Mouse (Mus musculus) brain, embryonic 18.5 days (tissue): ENCODE measurements around the gene Tmcc1.

Experiments used
- DNase-seq: peaks from one replicate; pipeline ENCODE4 v3.0.0-alpha.2; 2012; ENCODE audit warnings: low read depth, low spot score

Gene Tmcc1

GRCm38 (mm10) chr6:116015902-116016301 is 177.4 kb downstream of the Tmcc1 start:
- DNase-seq, result no peak

GRCm38 (mm10) chr6:116014111-116014510 is 179.2 kb downstream of the Tmcc1 start:
- no peak for DNase-seq

DNA sequence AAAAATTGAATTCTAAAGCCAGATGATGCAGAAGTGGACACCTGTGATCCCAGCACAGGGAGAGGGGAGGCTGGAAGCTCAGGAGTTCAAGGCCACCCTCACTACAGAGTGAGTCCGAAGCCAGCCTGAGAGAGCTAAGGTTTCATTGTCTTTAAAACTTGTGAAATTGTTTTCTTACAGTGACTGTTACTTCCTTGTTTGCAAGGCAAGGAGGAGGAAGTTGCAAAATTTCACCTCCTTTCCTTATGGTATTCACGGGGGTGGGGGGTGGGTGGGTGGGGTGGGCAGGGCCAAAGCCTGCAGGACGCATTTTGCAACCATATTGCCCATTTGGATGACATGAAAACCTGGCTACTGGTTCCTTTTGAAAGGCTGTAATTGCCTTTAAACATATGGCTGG is 179.6 kb downstream of the Tmcc1 start:
- DNase-seq, result no peak

DNA sequence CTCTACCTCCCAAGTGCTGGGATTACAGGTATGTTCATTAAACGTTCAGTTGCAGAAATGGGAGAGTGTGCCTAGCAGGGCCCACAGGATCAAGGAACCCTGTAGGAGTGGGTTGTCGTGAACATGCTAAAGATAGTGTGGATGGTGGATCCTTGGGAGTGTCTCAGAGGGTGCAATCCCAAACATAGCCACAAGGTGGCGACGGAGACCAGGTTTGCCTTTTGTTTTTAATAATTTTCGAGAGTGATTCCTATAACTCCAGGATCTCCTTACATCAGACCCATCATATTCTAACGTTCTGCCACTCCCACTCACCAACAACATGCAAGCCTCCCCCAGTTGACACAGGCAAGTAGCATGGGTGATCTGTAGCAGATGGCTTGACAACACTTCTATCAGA is 182.7 kb downstream of the Tmcc1 start:
- peak; percentile 49 for DNase-seq

- DNase-seq, result no peak
Measured at GRCm38 (mm10) chr6:116009426-116009825, 183.9 kb downstream of the Tmcc1 start.

- no peak for DNase-seq
Measured at GRCm38 (mm10) chr6:116007561-116008173, 185.6 kb downstream of the Tmcc1 start.

- DNase-seq, result no peak
Measured at GRCm38 (mm10) chr6:116006731-116007130, 186.6 kb downstream of the Tmcc1 start.

DNA sequence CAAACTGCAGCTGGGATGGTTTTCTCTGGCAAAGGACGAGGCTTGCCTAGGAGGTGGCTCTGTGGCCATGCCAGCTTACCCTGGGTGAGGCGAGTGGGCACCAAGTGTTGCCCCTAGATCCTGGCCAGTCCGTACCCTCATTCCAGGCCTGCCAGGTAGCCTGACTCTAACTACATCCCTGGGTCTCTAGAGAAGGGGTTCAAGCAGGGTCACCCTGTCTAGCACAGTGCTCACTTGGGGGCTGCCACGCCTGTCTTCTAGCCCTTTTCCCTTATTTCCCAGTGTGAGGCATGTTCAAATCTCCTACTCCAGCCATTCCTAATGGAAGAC is 187.4 kb downstream of the Tmcc1 start:
- no peak for DNase-seq

GRCm38 (mm10) chr6:116005275-116005958 is 187.9 kb downstream of the Tmcc1 start:
- no peak for DNase-seq

DNA sequence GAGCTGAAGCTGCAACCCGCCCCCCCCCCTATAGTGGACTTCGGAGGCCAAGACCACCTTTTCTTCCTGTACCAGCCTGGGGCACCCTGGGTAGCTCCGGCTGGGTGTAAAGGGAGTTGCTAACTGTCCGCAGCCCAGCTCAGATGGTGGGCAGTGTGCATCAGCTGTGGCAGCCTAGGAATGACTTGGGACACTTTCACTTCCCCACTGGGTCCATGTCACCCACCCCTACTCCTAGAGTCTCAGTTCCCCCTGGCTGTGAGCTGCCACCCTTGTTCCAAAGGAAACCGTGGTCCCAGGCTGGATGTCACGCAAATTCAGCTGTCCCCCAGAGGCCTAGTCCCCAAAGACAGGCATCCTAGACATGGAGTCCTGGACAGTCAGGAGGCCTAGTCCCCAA is 188.6 kb downstream of the Tmcc1 start:
- DNase-seq, result no peak

DNA sequence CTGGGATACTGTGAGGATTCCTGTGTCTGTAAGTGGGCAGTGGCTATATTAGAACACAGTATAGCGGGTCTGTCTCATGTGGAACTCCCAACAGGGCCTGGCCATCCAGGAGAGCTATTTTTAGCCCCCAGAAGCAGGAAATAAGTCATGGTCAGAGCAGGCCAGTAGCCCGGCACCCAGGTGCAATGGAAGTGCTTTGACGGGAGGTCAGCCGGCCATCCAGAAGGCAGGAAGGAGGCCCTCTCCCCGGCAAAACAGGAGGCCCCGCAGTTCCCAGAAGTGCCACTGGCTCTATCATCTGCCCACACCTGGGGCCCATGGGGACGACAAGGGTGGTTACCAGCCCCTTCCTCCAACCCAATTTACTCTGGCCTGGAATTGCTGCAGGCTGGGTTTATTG is 189.2 kb downstream of the Tmcc1 start:
- DNase-seq, result no peak

- DNase-seq, result no peak
Measured at GRCm38 (mm10) chr6:116003516-116003915, 189.8 kb downstream of the Tmcc1 start.

GRCm38 (mm10) chr6:116002311-116003104 is 190.8 kb downstream of the Tmcc1 start:
- no peak for DNase-seq

- DNase-seq, result no peak
Measured at GRCm38 (mm10) chr6:116000851-116001250, 192.4 kb downstream of the Tmcc1 start.

DNA sequence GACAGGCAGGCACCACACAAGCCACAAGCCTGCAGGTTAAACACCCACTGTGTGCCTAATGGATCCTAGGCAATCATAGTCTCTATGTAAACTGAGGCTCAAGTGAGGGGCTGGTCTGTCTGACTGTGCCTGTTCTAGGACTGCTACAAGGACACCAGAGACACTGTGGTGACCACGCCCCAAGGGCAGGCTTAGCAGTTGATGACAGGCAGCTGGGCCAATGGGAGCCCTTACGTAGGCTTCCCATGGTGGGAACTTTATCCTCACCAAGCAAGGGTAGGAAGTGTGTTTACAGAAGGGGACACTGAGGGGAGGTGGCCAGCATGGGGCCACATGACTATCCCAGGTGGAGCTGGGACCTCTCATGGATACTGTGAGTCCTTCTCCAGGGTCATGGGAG is 194.1 kb downstream of the Tmcc1 start:
- DNase-seq, result no peak

- DNase-seq, result no peak
Measured at GRCm38 (mm10) chr6:115998758-115999157, 194.5 kb downstream of the Tmcc1 start.

DNA sequence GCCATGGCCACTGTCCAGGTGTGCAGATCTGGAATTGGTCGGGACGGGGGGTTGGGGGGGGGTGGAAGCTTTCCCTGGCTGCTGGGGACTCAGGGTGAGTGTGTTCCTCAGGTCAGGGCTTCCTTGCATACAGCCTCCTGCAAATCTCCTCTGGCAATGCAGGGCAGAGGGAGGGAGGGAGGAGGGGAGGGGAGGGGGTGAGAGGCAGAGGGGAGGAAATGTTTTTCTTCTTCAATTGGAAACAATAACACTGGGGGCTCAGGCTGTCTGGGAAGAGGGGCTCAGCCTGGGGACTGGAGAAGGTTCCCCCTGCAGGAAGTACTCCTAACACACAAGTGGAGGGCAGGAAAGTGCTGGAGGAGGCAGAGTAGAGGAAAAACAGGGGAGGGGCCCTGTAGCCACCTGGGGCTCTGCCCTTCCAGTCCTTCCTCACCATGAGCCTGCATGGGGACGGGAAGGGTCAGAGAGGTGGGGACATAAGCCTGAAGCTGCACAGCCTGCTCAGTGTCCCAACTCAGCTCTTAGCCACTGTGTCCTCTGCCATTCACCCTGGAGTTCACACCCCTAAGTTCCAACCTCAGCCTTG is 195.5 kb downstream of the Tmcc1 start:
- no peak for DNase-seq

DNA sequence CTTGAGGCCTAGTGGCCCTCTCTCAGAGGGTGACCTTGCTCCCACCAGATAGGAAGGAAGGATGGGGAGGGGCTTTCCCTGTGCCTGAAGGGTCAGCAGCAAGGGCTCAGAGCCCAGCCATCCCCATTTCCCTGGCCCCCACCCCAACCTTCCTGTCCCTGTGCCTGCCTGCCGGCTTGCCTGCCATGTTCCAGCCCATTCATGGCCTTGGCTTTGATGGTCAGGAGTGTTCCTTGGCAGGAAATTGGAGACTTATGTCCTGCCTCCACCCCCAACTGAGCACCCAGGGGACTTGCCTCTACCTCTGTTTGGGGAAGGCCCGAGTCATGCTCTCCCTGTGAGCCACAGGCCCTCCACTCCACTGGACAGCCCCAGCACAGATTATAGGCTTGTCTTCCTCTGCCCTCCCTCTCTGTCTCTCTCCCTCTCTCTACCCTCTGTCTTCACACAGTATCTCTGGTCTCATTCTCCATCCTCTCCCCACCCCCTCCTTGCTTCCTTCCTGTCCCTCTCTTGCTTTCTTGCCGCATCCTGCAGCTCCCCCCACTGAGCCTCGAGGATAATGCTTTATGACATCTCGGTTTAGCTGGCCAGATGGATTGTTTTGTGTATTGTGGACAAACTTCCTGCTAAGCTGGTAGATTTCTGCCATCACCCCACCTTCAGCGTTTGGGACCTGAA is 197.0 kb downstream of the Tmcc1 start:
- no peak for DNase-seq

- DNase-seq, result no peak
Measured at GRCm38 (mm10) chr6:115995531-115995941, 197.8 kb downstream of the Tmcc1 start.

DNA sequence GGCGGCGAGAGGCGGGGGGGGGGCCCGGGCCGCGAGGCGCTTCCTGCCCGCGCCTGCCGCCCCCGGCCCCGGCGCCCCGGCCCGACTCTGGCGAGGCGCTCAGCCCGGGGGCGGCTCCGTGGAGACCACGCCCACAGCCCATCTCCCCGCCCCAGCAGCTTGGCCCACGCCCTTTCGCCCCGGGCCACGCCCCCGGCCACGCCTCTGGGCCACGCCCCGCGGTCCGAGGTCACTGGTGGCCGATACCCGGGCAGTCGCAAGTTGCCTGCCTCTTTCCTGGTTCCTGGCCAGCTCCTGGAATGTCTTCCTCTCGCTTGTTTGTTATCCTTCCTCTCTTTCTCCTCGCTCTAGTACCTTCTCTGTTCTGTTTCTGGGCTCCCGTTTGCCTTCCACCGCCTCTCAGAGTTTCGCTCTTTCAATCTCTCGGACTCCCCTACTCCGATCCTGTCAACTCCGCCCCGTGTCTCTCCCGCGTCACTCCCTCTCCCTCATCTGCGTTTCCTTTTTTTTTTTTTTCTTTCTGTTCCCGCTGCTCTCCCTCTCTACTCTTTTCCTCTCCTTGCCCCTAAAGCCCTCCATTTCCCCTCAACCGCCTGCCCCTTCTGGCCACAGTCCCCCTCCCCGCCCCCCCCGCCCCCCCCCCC is 198.3 kb downstream of the Tmcc1 start, which contains the start of gene Plxnd1:
Plxnd1 (minus strand) TSS at position 129 of the 644 bp plus-strand sequence.
- no peak for DNase-seq

DNA sequence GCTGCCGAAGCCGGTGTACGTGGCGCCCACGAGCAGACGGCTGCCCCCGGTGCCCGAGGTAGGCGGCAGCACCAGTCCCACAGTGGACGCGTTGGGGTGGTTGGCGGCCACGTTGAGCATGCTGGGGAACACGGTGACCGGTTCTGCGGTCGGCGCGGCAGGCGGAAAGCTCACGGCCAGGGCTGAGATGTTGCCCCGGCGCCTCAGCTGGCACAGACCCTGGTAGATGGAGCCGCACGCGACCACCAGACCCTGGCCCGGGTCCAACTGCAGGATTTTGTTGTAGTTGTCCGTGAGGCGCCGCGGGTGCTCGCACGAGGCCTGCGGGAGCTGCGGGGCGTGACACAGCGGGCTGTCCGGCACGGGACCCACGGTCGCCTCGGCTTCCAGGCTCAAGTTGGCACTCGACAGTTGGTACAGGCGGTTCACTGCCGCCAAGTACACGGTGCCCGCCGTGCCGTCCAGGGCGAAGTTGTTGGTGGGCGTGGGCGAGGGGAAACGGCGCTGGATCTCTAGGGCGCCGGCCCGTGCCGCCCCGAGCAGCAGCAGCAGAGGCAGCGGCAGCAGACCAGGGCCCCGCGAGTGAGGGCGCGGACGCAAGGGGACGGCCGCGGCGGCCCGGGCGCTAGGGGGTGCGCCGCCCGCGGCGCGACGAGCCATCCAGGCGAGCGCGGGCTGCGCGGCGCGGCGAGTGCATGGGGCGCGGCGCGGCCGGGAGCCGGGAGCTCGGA is 199.0 kb downstream of the Tmcc1 start:
- DNase-seq, result no peak
